Mouse (Mus musculus) mesoderm, embryonic 11.5 days (tissue): Measurements from ENCODE around the gene Fam133b.

ENCODE experiments used
- DNase-seq: peaks from one replicate; pipeline ENCODE4 v3.0.0-alpha.2; 2012; ENCODE audit warnings: low read depth, low spot score

Fam133b gene

DNA sequence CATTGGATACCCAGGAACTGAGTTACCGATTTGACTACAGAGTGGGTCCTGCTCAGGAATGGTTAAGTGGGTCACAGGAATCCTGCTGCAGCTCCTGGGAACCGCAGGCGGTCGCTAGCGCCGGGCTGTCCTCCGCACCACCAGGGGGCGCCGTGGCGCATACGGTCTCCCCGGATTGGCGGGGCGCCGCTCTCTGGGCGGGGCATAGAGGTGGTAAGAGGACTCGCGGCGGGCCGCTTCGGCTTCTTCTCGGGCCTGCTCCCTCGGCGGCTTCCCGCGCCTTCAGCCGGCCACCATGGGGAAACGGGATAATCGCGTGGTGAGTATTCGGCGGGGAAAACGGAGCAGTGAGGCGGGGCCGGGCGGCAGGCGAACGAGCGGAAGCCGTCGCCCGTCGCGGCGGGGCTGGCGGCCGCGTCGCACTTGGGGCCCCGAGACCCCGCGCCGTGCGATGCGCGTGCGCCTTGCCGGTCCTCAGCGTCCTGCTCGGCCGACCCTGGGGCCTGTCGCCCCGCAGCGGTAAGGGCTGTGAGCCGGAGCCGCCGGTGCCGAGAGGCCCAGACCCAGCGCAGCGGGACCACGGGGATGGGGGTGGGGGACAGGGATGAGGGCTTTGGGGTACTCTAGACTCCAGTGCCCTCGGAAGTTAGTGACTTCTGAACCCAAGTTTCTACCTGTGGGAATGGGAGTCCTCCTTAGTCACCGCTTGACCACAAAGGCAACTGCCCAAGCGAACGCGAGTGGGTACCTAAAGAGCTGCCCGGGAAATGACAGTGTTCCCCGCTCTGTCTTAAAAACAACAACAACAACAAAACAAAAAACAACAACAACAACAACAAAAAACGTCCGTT is at the start of gene Fam133b:
Fam133b (plus strand) TSS at position 205 of the 851 bp plus-strand sequence.
- DNase-seq = peak; percentile 96

DNA sequence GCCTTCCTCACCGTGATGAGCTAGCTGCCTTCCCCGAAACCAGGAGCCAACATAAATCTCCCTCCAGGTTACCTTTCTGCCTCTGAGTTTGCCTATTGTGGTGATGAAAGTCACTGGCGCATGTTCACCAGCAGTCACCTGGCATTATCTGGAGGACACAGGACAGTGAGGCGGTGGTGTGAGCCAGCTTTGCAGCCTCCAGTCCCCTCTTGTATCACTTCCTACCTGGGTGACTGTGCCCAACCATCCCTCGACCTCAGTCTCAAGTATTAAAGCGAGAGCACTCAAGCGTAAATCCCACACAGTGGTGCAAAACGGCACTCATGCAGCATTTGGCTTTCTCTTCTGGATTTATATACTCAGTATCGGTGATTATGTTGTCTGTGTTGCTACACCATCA is 49.7 kb upstream of the Fam133b start:
- DNase-seq = no peak

DNA sequence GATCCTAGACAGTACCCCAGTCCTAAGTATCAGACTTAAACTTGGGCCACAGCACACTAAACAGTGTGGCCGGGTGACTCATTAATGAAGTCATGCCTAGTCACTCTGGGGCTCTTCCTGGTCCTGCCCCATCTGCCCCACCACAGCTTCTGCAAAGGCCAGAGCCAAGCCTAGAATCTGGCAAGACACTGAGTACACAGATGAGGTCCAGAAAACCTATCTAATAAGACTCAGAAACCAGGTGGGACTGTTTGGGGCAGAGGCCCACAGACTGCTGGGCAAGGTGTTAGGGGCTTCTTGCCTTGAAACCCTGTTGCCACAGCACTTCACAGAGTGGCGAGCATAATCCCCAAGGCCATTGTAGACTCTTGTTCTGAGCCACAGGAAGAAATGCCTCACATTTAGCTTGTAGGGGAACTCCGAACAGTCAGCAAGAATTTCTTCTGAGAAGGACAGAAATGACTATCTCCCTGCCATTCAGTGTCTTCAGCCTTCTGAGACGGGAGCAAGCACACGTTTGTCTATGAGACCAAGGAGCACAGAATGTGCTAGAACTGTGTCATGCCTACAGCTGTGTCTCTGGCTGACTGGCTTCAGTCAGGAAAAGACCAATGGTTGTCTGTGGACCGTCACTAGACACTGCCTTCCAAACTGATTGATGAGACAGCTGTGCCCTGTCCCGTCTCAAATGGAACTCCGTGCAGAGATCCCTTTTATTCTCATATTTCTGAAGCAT is 49.0 kb upstream of the Fam133b start:
- no peak for DNase-seq

DNA sequence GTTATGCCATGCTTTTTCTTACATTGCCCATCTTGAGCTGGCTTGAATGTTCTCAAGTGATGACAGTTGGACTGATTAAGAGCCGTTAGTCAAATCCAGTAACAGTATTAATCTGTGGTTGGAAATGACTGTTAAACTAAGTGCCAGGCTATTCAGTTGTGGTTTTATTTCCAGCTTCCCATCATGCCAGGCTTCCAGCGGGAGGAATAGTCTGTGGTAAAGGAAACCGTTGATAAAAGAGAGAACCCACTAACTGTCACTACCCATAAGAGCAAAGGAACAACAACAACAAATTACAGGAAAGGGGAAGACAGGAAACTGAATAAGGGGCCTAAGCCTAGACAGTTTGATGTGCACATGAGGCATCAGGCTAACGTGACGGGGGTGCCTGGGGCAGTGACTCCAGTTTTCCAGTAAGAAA is 46.1 kb upstream of the Fam133b start:
- no peak for DNase-seq

DNA sequence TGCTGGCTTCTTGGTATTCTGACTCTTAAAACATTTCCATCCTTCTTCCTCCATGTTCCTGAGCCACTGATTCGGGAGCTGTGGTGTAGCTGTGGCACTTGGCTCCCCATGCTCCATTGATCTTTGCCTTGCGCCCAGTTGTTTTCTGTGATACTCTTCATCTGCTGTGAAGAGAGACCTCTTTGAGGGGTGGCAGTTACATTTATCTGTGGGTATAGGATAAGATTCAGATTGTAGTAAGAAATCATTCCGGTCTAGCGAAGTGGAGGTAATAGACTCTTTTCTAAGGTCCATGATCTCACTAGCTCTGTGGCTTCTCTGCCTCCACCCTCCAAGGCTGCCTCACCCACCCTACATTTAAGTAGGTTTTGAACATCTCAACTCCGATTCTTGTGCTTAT is 43.3 kb upstream of the Fam133b start:
- no peak for DNase-seq

DNA sequence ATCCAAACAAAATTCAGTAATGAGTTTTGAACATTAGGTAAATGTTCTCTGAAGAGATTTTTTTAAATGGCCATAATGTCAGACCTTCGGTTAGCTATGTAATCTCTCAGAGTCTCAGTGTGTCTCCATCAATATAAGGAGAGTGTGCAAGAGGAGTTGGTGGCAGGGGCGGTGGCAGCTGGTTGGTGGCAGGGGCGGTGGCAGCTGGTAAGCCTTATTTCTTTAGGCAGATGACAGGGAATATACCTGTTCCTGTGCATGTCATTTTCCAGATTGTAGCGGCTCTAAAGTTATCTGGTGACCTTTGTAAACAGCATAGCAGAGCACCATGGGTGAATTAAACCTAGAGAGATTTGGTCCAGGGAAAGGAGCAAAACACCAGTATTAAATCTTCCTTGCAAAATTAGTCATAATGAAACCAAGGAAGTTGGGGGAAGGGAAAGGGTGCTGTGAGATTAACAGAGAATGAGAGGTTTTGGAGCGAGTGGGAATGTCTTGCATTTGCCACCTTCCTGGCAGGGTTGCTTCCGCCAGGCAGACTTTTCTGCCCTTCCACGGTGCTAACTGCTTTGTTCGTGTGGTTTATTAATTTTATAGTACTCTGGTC is 42.6 kb upstream of the Fam133b start:
- no peak for DNase-seq

- peak; percentile 41 for DNase-seq
Observed at GRCm38 (mm10) chr5:3501564-3502001, 42.0 kb upstream of the Fam133b start.

- DNase-seq = peak; percentile 29
Observed at GRCm38 (mm10) chr5:3502610-3503350, 40.9 kb upstream of the Fam133b start.

- no peak for DNase-seq
Observed at GRCm38 (mm10) chr5:3503373-3503772, 40.3 kb upstream of the Fam133b start.

GRCm38 (mm10) chr5:3503836-3504323 is 39.8 kb upstream of the Fam133b start:
- no peak for DNase-seq

DNA sequence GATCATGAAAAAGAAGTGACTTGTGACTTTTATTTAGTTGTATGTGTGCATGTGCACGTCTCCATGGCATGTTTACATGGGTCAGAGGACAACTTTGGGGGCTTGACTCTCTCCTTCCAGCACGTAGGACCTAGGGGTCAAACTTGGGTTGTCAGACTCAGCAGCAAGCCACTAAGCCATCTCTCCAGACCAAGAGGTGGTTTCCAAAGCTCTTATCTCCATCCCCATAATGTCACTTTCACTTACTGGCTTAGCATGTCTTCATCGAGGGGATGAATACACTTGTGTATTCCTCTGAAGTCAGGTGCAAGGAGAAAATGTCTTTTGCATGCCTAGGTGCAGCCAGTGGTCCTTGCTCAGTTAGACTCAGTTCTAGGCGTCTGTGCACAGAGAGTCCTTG is 39.2 kb upstream of the Fam133b start:
- no peak for DNase-seq

DNA sequence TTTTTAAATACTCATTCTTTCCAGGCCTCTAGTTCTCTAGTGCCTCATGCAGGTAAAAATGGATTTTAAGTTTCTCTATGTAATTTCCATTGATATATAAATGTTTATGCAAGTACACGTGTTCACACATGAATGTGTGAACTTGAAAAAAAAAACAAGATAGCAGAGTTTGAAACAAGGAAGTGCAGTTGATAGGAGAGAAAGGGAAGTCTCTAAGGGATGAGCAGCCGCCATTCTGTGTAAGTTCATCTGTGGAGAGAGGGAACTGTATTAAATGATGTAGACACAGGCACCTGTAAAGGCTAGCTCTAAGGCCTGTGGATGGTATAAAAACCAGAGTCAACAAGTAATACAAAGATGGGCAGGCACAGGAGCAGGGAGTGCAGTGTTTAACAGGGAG is 38.1 kb upstream of the Fam133b start:
- DNase-seq = no peak

GRCm38 (mm10) chr5:3508480-3509381 is 34.9 kb upstream of the Fam133b start:
- no peak for DNase-seq

- DNase-seq = no peak
Observed at GRCm38 (mm10) chr5:3509503-3509902, 34.1 kb upstream of the Fam133b start.

- DNase-seq = no peak
Observed at GRCm38 (mm10) chr5:3511097-3511795, 32.4 kb upstream of the Fam133b start.

DNA sequence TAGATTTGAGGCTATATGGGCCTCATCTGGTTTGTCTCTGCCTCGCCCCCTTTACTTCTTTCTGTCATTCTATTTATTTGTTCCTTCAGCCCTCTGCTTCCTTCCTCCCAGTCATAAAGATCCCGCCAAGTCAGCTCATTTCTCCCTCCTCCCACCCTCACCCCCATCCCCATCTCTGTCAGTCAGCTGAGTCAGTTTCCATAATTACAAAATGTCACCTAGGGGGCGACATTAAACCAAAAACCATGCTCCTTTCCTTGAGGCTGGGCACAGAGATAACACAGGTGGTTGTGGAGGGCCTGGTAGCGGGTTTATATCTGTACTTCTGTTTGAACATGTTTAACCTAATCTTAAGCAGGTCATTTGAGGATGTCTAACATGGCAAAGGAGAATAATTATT is 31.0 kb upstream of the Fam133b start:
- no peak for DNase-seq

DNA sequence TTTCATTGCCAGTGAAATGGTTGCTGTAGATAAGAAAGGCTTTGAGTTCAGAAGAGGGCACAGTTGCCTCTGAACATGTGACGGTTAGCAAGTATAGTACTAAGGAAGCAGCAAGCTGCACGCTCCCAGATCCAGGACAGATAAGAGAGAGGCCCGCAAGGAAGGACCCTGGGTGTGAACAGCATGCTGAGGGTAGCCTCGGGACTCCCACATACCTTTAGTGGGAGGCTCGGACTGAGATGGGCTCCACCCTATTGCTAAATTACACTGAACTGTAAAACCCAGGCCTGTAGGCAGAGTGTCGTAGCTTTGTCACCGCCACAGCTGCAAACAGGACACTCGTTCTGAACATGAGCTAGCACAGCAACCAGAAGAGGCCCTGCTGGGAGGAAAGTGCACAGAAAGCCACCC is 28.7 kb upstream of the Fam133b start:
- no peak for DNase-seq

DNA sequence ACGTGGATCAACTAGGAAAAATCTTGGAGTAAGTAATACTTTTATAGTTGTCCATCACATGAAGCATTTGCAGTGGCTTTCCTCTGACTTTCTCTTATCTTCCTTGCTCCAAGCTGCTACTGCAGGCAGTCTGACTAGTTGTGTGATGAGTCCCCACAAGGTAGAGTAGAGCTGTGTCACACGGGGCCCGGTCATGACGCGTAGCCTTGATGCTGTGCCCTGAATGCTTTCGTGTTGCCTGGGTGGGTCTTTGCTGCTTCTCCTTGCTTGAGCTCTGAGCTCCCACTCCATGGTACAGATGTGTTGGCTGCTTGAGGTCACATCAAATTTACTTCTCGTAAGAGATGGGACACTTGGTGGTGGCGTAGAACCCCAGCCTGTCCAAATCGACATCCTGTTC is 28.2 kb upstream of the Fam133b start:
- no peak for DNase-seq

DNA sequence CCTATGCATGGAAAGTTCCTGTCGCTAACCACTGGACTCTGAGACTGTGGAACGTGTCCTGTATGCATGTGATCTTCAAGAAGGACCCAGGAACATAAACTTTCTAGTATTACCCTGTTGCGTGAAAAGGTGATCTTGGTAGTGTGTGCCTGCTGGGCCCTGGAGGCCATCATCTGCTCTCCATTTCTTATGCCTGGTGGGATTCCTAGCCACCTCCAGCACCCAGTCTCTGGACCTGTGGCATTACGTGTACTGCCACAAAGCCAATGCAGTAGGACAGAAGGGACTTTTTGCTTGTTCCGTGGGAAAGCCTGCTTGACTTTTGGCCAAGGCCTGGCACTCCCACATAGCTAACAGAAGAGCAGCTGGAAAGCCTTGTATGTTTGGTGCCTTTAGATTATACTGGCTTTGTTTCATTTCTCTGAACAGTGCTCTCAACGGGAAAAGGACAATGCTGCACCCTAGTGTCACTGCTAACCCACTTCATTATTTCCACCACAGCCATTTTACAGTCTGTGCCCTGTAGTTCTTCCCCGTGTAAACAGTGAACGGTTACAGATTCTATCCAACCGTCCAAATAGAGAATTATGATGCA is 27.1 kb upstream of the Fam133b start:
- no peak for DNase-seq
